Mouse (Mus musculus) neural tube, embryonic 14.5 days (tissue): ENCODE measurements at regions not wholly inside any gene's neighbourhood (a gene's known extent, or its start where the extent isn't known, plus 50 kb on each side); places are given as distances from the start of the nearest gene placed in this dataset.

Experiments used
- ATAC-seq: fragments of 200-750 bp; cut with Nextera tagmentation; 2 replicates; pipeline ENCODE4 v1.8.0; 2017; ENCODE audit warnings: low read depth, mild to moderate bottlenecking, moderate TSS enrichment, moderate library complexity
- H3K27ac ChIP-seq: fragments of 300-500 bp; sonication (generic); 2 replicates; pipeline ENCODE4 v1.5.1; 2014; ENCODE audit warnings: low read depth, mild to moderate bottlenecking, control low read depth, low read length, moderate library complexity, mixed read lengths
- H3K27me3 ChIP-seq: fragments of 300-500 bp; sonication (generic); 2 replicates; pipeline ENCODE4 v1.6.1; 2014; ENCODE audit warnings: low read length; ENCODE audit not compliant: control insufficient read depth, insufficient read depth
- H3K36me3 ChIP-seq: fragments of 300-500 bp; sonication (generic); 2 replicates; pipeline ENCODE4 v1.6.1; 2014; ENCODE audit warnings: low read length, mixed read lengths; ENCODE audit not compliant: control insufficient read depth, insufficient read depth
- H3K4me1 ChIP-seq: fragments of 300-500 bp; sonication (generic); 2 replicates; pipeline ENCODE4 v1.6.1; 2014; ENCODE audit warnings: low read length; ENCODE audit not compliant: control insufficient read depth, insufficient read depth
- H3K4me2 ChIP-seq: fragments of 300-500 bp; sonication (generic); 2 replicates; pipeline ENCODE4 v1.6.1; 2014; ENCODE audit warnings: mild to moderate bottlenecking, low read depth, low read length, control low read depth
- H3K4me3 ChIP-seq: fragments of 300-500 bp; sonication (generic); 2 replicates; pipeline ENCODE4 v1.5.1; 2014; ENCODE audit warnings: low read depth, low read length, control low read depth, mixed read lengths
- H3K9ac ChIP-seq: fragments of 300-500 bp; sonication (generic); replicated peaks from 2 replicates; pipeline ENCODE4 v1.6.1; 2014; ENCODE audit warnings: low read depth, mild to moderate bottlenecking, control low read depth, low read length, mixed read lengths
- H3K9me3 ChIP-seq: fragments of 300-500 bp; sonication (generic); 2 replicates; pipeline ENCODE4 v1.6.1; 2016; ENCODE audit warnings: low read length; ENCODE audit not compliant: control insufficient read depth
- WGBS: fragments of 180-500 bp; shearing (Covaris S2); extraction: QIAGEN DNeasy Blood & Tissue Kit; methylation state at CpG from one replicate; pipeline ENCODE4 v1.1.7; 2014; 5-methylcytosine and 5-hydroxymethylcytosine counted together

- WGBS = 94% methylated on average over 6 of the region's 6 CpGs
- ATAC-seq = no peak
- Histone ChIP-seq H3K9ac (no peak overlapping the region), H3K36me3 (no peaks in the 10 kb centered on the region), H3K4me3 (no peak overlapping the region), H3K27me3 (no peaks in the 10 kb centered on the region), H3K4me2 (no peak overlapping the region), H3K4me1 (no peaks in the 10 kb centered on the region), H3K9me3 (no peaks in the 10 kb centered on the region), H3K27ac (no peak overlapping the region)
These were observed 58.8 kb downstream of the 1700009N14Rik start for GRCm38 (mm10) chr4:39508866-39509265.

GRCm38 (mm10) chr4:39527492-39527891 lies 77.4 kb downstream of the 1700009N14Rik start:
- 74% methylated on average over 2 of the region's 2 CpGs for WGBS
- H3K9ac ChIP-seq = no peak overlapping the region
- no peaks in the 10 kb centered on the region for H3K36me3 ChIP-seq

GRCm38 (mm10) chr4:39528661-39529060 lies 78.6 kb downstream of the 1700009N14Rik start:
- Histone ChIP-seq H3K4me2 (no peak overlapping the region), H3K9me3 (no peaks in the 10 kb centered on the region), H3K27ac (no peak overlapping the region), H3K36me3 (no peaks in the 10 kb centered on the region), H3K9ac (no peak overlapping the region), H3K4me3 (no peak overlapping the region), H3K4me1 (no peaks in the 10 kb centered on the region), H3K27me3 (no peaks in the 10 kb centered on the region)
- 46% methylated on average over 4 of the region's 4 CpGs for WGBS
- no peak for ATAC-seq

More at GRCm38 (mm10) chr4:39527492-39527891, 77.4 kb downstream of the 1700009N14Rik start:
- Histone ChIP-seq H3K4me2 (no peak overlapping the region), H3K4me3 (no peak overlapping the region), H3K27ac (no peak overlapping the region), H3K4me1 (no peaks in the 10 kb centered on the region), H3K9me3 (no peaks in the 10 kb centered on the region), H3K27me3 (no peaks in the 10 kb centered on the region)
- no peak for ATAC-seq

- ATAC-seq = no peak
- H3K9me3 ChIP-seq = no peaks in the 10 kb centered on the region
- H3K27ac ChIP-seq = no peak overlapping the region
- H3K27me3 ChIP-seq = no peaks in the 10 kb centered on the region
- H3K9ac ChIP-seq = no peak overlapping the region
- no peaks in the 10 kb centered on the region for H3K4me1 ChIP-seq
- H3K36me3 ChIP-seq = no peaks in the 10 kb centered on the region
- no peak overlapping the region for H3K4me2 ChIP-seq
- no peak overlapping the region for H3K4me3 ChIP-seq
- WGBS = 95% methylated on average over 3 of the region's 3 CpGs
These were observed 106.1 kb downstream of the 1700009N14Rik start for GRCm38 (mm10) chr4:39556101-39556763.

- H3K27ac ChIP-seq = no peak overlapping the region
- H3K4me3 ChIP-seq = no peak overlapping the region
- H3K4me1 ChIP-seq = no peaks in the 10 kb centered on the region
- no peak for ATAC-seq
- H3K36me3 ChIP-seq = no peaks in the 10 kb centered on the region
- no peak overlapping the region for H3K4me2 ChIP-seq
- H3K27me3 ChIP-seq = no peaks in the 10 kb centered on the region
- WGBS = 87% methylated on average over 2 of the region's 2 CpGs
- H3K9me3 ChIP-seq = no peaks in the 10 kb centered on the region
- no peak overlapping the region for H3K9ac ChIP-seq
These were observed 147.3 kb downstream of the 1700009N14Rik start for GRCm38 (mm10) chr4:39597426-39597825.

GRCm38 (mm10) chr4:39605046-39605445 lies 155.0 kb downstream of the 1700009N14Rik start:
- H3K4me1 ChIP-seq = no peaks in the 10 kb centered on the region
- no peaks in the 10 kb centered on the region for H3K9me3 ChIP-seq
- WGBS = 87% methylated on average over 5 of the region's 5 CpGs
- no peak for ATAC-seq
- no peak overlapping the region for H3K4me2 ChIP-seq
- no peaks in the 10 kb centered on the region for H3K27me3 ChIP-seq
- H3K9ac ChIP-seq = no peak overlapping the region
- H3K4me3 ChIP-seq = no peak overlapping the region
- no peaks in the 10 kb centered on the region for H3K36me3 ChIP-seq
- no peak overlapping the region for H3K27ac ChIP-seq

GRCm38 (mm10) chr4:39644136-39644535 lies 194.0 kb downstream of the 1700009N14Rik start:
- Histone ChIP-seq H3K27ac (no peak overlapping the region), H3K4me3 (no peak overlapping the region), H3K4me1 (no peaks in the 10 kb centered on the region), H3K36me3 (no peaks in the 10 kb centered on the region), H3K9me3 (no peaks in the 10 kb centered on the region), H3K27me3 (no peaks in the 10 kb centered on the region), H3K9ac (no peak overlapping the region), H3K4me2 (no peak overlapping the region)
- WGBS = 91% methylated on average over 7 of the region's 7 CpGs
- ATAC-seq = no peak

- no peaks in the 10 kb centered on the region for H3K27me3 ChIP-seq
- H3K4me2 ChIP-seq = no peak overlapping the region
- no peak for ATAC-seq
- H3K27ac ChIP-seq = no peak overlapping the region
- H3K36me3 ChIP-seq = no peaks in the 10 kb centered on the region
- 66% methylated on average over 5 of the region's 5 CpGs for WGBS
- no peaks in the 10 kb centered on the region for H3K4me1 ChIP-seq
- no peak overlapping the region for H3K9ac ChIP-seq
- H3K9me3 ChIP-seq = no peaks in the 10 kb centered on the region
- H3K4me3 ChIP-seq = no peak overlapping the region
These were observed 194.8 kb downstream of the 1700009N14Rik start for GRCm38 (mm10) chr4:39644849-39645248.

GRCm38 (mm10) chr4:39660538-39660937 lies 210.4 kb downstream of the 1700009N14Rik start:
- no peak overlapping the region for H3K9ac ChIP-seq
- no peak overlapping the region for H3K27ac ChIP-seq
- H3K27me3 ChIP-seq = no peaks in the 10 kb centered on the region
- no peaks in the 10 kb centered on the region for H3K4me1 ChIP-seq
- H3K4me2 ChIP-seq = no peak overlapping the region
- H3K4me3 ChIP-seq = no peak overlapping the region
- 59% methylated on average over 2 of the region's 2 CpGs for WGBS
- H3K36me3 ChIP-seq = no peaks in the 10 kb centered on the region
- ATAC-seq = no peak
- H3K9me3 ChIP-seq = no peaks in the 10 kb centered on the region
